20 mouse cellular contexts compared by ENCODE assay signal in genomic region chr2:105913655-105914366, GRCm38 (mm10). TPM values are rescaled to one million over a fixed set of nuclear protein-coding genes. Genes with fewer than 3 reads are reported as not detected.
DNase-seq lines count a peak whose midpoint lies in the region; ATAC-seq and TF ChIP-seq lines count a peak whose summit lies in the region.
"Had no signal": no experiment of that assay in that cellular context is flagged by ENCODE, and none has a peak within 500 bp of the region (broad histone marks: within the 10 kb centered on the region; RNA-seq: fewer than 3 reads in every experiment).

No protein-coding gene starts in this region.

- no peak overlapping the region for H3K4me2 ChIP-seq in embryonic facial prominence, embryonic 14.5 days (ENCODE audit: low read depth, low read length)
- H3K4me2 ChIP-seq in forebrain, embryonic 14.5 days (ENCODE audit: low read length), result 0 out of 2 replicates have a peak overlapping the region, but pooled peaks have one; percentile 9
- 0 out of 2 replicates have a peak overlapping the region, but pooled peaks have one; percentile 8 for H3K4me2 ChIP-seq in hindbrain, embryonic 15.5 days
- H3K4me2 ChIP-seq in midbrain, postnatal 0 days (ENCODE audit: low read depth, low read length, poor library complexity, severe bottlenecking), result no peak overlapping the region
- H3K4me2 ChIP-seq in kidney, embryonic 16.5 days (replicated peaks; ENCODE audit: low read depth, low read length), result no peak overlapping the region
- H3K4me2 ChIP-seq: heart, embryonic 15.5 days; neural tube, embryonic 12.5 days had no signal

- no peaks in the 10 kb centered on the region for H3K4me1 ChIP-seq in embryonic facial prominence, embryonic 14.5 days (ENCODE audit: control insufficient read depth, insufficient read depth, low read length)
- no peaks in the 10 kb centered on the region for H3K4me1 ChIP-seq in embryonic facial prominence, embryonic 10.5 days
- peaks cover 3% of the 10 kb centered on the region; the same call in 1 of the 2 replicates for H3K4me1 ChIP-seq in forebrain, embryonic 14.5 days (ENCODE audit: control insufficient read depth, insufficient read depth, low read length)
- no peaks in the 10 kb centered on the region for H3K4me1 ChIP-seq in hindbrain, embryonic 15.5 days (replicated peaks)
- H3K4me1 ChIP-seq in midbrain, postnatal 0 days (ENCODE audit: insufficient read depth, low read length), result no peaks in the 10 kb centered on the region
- H3K4me1 ChIP-seq in kidney, embryonic 16.5 days (ENCODE audit: insufficient read depth, low read length), result no peaks in the 10 kb centered on the region
- H3K4me1 ChIP-seq: heart, embryonic 15.5 days; neural tube, embryonic 12.5 days had no signal

- DNase-seq in embryonic facial prominence, embryonic 14.5 days (ENCODE audit: low spot score), result peak; percentile 3
- DNase-seq in embryonic facial prominence, embryonic 10.5 days (ENCODE audit: low spot score), result no peak
- peak; percentile 75 for DNase-seq in forebrain, embryonic 14.5 days (ENCODE audit: low spot score)
- DNase-seq in midbrain, postnatal 0 days (ENCODE audit: low spot score), result peak; percentile 68
- no peak for DNase-seq in lung, postnatal 25 days (ENCODE audit: low spot score)
- DNase-seq: adrenal gland, postnatal 14 days; cerebellum, adult 8-10 months; gastrocnemius, postnatal 10 days; heart, adult 2 months; kidney, adult 11 months; kidney, postnatal 25 days; lung, adult 2 months; lung, postnatal 4 days; right cerebral cortex, postnatal 4 days; thymus, postnatal 36 days had no signal

- no peak overlapping the region for H3K4me3 ChIP-seq in embryonic facial prominence, embryonic 14.5 days (ENCODE audit: low read depth, low read length)
- no peak overlapping the region for H3K4me3 ChIP-seq in embryonic facial prominence, embryonic 10.5 days
- H3K4me3 ChIP-seq in forebrain, embryonic 14.5 days (ENCODE audit: low read depth, low read length), result no peak overlapping the region
- no peak overlapping the region for H3K4me3 ChIP-seq in hindbrain, embryonic 15.5 days
- H3K4me3 ChIP-seq in midbrain, postnatal 0 days (ENCODE audit: low read depth, low read length), result no peak overlapping the region
- H3K4me3 ChIP-seq in kidney, embryonic 16.5 days (ENCODE audit: low read length), result no peak overlapping the region
- H3K4me3 ChIP-seq: heart, adult 2 months; heart, embryonic 15.5 days; neural tube, embryonic 12.5 days had no signal

- TF ChIP-seq CTCF in midbrain, postnatal 0 days (IDR thresholded peaks at IDR 0.05), result no peak

- 82% methylated on average over 6 of the region's 6 CpGs for WGBS in embryonic facial prominence, embryonic 14.5 days
- WGBS in embryonic facial prominence, embryonic 10.5 days, result 91% methylated on average over 6 of the region's 6 CpGs
- WGBS in forebrain, embryonic 14.5 days, result 36% methylated on average over 6 of the region's 6 CpGs
- 41% methylated on average over 6 of the region's 6 CpGs for WGBS in hindbrain, embryonic 15.5 days
- 33% methylated on average over 6 of the region's 6 CpGs for WGBS in midbrain, postnatal 0 days
- WGBS in kidney, embryonic 16.5 days, result 91% methylated on average over 6 of the region's 6 CpGs

- H3K36me3 ChIP-seq in embryonic facial prominence, embryonic 14.5 days (ENCODE audit: control insufficient read depth, insufficient read depth, low read length), result peaks cover 15% of the 10 kb centered on the region
- H3K36me3 ChIP-seq in embryonic facial prominence, embryonic 10.5 days (replicated peaks), result peaks cover 13% of the 10 kb centered on the region
- H3K36me3 ChIP-seq in forebrain, embryonic 14.5 days (ENCODE audit: control insufficient read depth, insufficient read depth, low read length), result 0 out of 2 replicates have a peak, but pooled peaks cover 4% of the 10 kb centered on the region
- H3K36me3 ChIP-seq in hindbrain, embryonic 15.5 days, result 0 out of 2 replicates have a peak, but pooled peaks cover 4% of the 10 kb centered on the region
- H3K36me3 ChIP-seq in midbrain, postnatal 0 days (ENCODE audit: insufficient read depth, low read length), result no peaks in the 10 kb centered on the region
- H3K36me3 ChIP-seq in kidney, embryonic 16.5 days (ENCODE audit: insufficient read depth, low read length), result peaks cover 10% of the 10 kb centered on the region; the same call in 1 of the 2 replicates
- H3K36me3 ChIP-seq: heart, embryonic 15.5 days had no signal

- no peaks in the 10 kb centered on the region for H3K9me3 ChIP-seq in embryonic facial prominence, embryonic 14.5 days (ENCODE audit: control insufficient read depth, low read length)
- no peaks in the 10 kb centered on the region for H3K9me3 ChIP-seq in embryonic facial prominence, embryonic 10.5 days
- no peaks in the 10 kb centered on the region for H3K9me3 ChIP-seq in forebrain, embryonic 14.5 days (replicated peaks; ENCODE audit: control insufficient read depth, low read length)
- H3K9me3 ChIP-seq in hindbrain, embryonic 15.5 days, result no peaks in the 10 kb centered on the region
- H3K9me3 ChIP-seq in midbrain, postnatal 0 days (ENCODE audit: low read length), result no peaks in the 10 kb centered on the region
- H3K9me3 ChIP-seq in kidney, embryonic 16.5 days (ENCODE audit: low read length), result no peaks in the 10 kb centered on the region
- H3K9me3 ChIP-seq: heart, embryonic 15.5 days; neural tube, embryonic 12.5 days had no signal

- no peak overlapping the region for H3K9ac ChIP-seq in embryonic facial prominence, embryonic 14.5 days (ENCODE audit: low read depth, low read length)
- peak overlapping the region; percentile 45; the same call in 1 of the 2 replicates for H3K9ac ChIP-seq in forebrain, embryonic 14.5 days (ENCODE audit: low read length)
- no peak overlapping the region for H3K9ac ChIP-seq in hindbrain, embryonic 15.5 days
- H3K9ac ChIP-seq in midbrain, postnatal 0 days (replicated peaks; ENCODE audit: low read length, poor library complexity, severe bottlenecking), result no peak overlapping the region
- no peak overlapping the region for H3K9ac ChIP-seq in kidney, embryonic 16.5 days (replicated peaks; ENCODE audit: low read length)
- H3K9ac ChIP-seq: heart, embryonic 15.5 days; neural tube, embryonic 12.5 days had no signal

- no peaks in the 10 kb centered on the region for H3K27me3 ChIP-seq in embryonic facial prominence, embryonic 14.5 days (replicated peaks; ENCODE audit: control insufficient read depth, insufficient read depth, low read length)
- H3K27me3 ChIP-seq in embryonic facial prominence, embryonic 10.5 days (replicated peaks; ENCODE audit: low read depth, poor library complexity, severe bottlenecking), result no peaks in the 10 kb centered on the region
- no peaks in the 10 kb centered on the region for H3K27me3 ChIP-seq in forebrain, embryonic 14.5 days (replicated peaks; ENCODE audit: control insufficient read depth, insufficient read depth, low read length)
- no peaks in the 10 kb centered on the region for H3K27me3 ChIP-seq in hindbrain, embryonic 15.5 days
- no peaks in the 10 kb centered on the region for H3K27me3 ChIP-seq in midbrain, postnatal 0 days (ENCODE audit: insufficient read depth, low read length)
- H3K27me3 ChIP-seq in kidney, embryonic 16.5 days (ENCODE audit: insufficient read depth, low read length), result no peaks in the 10 kb centered on the region
- H3K27me3 ChIP-seq: heart, embryonic 15.5 days; neural tube, embryonic 12.5 days had no signal

- no peak for ATAC-seq in embryonic facial prominence, embryonic 14.5 days (ENCODE audit: low read depth)
- ATAC-seq in forebrain, embryonic 14.5 days, result peak; percentile 76
- 0 out of 2 replicates have a peak, but pooled peaks have one; percentile 30 for ATAC-seq in hindbrain, embryonic 15.5 days (ENCODE audit: low FRiP score, low read depth)
- ATAC-seq in midbrain, postnatal 0 days (ENCODE audit: low FRiP score), result no peak
- no peak for ATAC-seq in kidney, embryonic 16.5 days (ENCODE audit: low FRiP score, low TSS enrichment)
- ATAC-seq in megakaryocyte-erythroid progenitor cell, adult 5-6 weeks (replicated peaks; ENCODE audit: low FRiP score, low TSS enrichment, poor library complexity, severe bottlenecking), result no peak

- no peak overlapping the region for H3K27ac ChIP-seq in embryonic facial prominence, embryonic 14.5 days (replicated peaks; ENCODE audit: low read depth, low read length)
- H3K27ac ChIP-seq in embryonic facial prominence, embryonic 10.5 days (replicated peaks), result no peak overlapping the region
- no peak overlapping the region for H3K27ac ChIP-seq in forebrain, embryonic 14.5 days (ENCODE audit: low read depth, low read length)
- H3K27ac ChIP-seq in hindbrain, embryonic 15.5 days (replicated peaks), result no peak overlapping the region; the same call in 1 of the 2 replicates
- H3K27ac ChIP-seq in midbrain, postnatal 0 days (ENCODE audit: low read depth, low read length), result no peak overlapping the region
- no peak overlapping the region for H3K27ac ChIP-seq in kidney, embryonic 16.5 days (ENCODE audit: low read length)
- H3K27ac ChIP-seq: heart, adult 2 months; heart, embryonic 15.5 days; neural tube, embryonic 12.5 days had no signal

RNA-seq across cellular contexts. Expression of gene Immp1l, which starts 9.4 kb away (rescaled TPM):
- polyA plus RNA-seq in embryonic facial prominence, embryonic 14.5 days (2014; fragmentation: Nextera tagmentation; extraction: Ambion mirVana), result 138 and 145 TPM in 2 replicates
- 124 and 133 TPM in 2 replicates for polyA plus RNA-seq in embryonic facial prominence, embryonic 10.5 days (2016; fragmentation: Nextera tagmentation; extraction: Ambion mirVana)
- polyA plus RNA-seq in forebrain, embryonic 14.5 days (2014; fragmentation: Nextera tagmentation; extraction: Ambion mirVana), result 114 and 141 TPM in 2 replicates
- polyA plus RNA-seq in hindbrain, embryonic 15.5 days (2015; fragmentation: Nextera tagmentation; extraction: Ambion mirVana), result 104 and 105 TPM in 2 replicates
- total RNA-seq in midbrain, postnatal 0 days (2014; rRNA removed), result 29.2 and 34.1 TPM in 2 replicates
- polyA plus RNA-seq in midbrain, postnatal 0 days (2015; fragmentation: Nextera tagmentation; extraction: Ambion mirVana), result 82.1 and 84.5 TPM in 2 replicates
- 116 and 119 TPM in 2 replicates for polyA plus RNA-seq in kidney, embryonic 16.5 days (2015; fragmentation: Nextera tagmentation; extraction: Ambion mirVana)
- total RNA-seq in megakaryocyte-erythroid progenitor cell, adult 5-6 weeks (2014; fragmentation: Nextera tagmentation), result 47.5 and 61.7 TPM in 2 replicates
- 55.6 and 72.8 TPM in 2 replicates for total RNA-seq in megakaryocyte-erythroid progenitor cell, adult 5-6 weeks (2017)

RNA-seq across cellular contexts. Expression of gene Elp4, which starts 9.4 kb away (rescaled TPM):
- 28.8 and 32.3 TPM in 2 replicates for polyA plus RNA-seq in embryonic facial prominence, embryonic 14.5 days (2014; fragmentation: Nextera tagmentation; extraction: Ambion mirVana)
- 52.6 and 61.8 TPM in 2 replicates for polyA plus RNA-seq in embryonic facial prominence, embryonic 10.5 days (2016; fragmentation: Nextera tagmentation; extraction: Ambion mirVana)
- 45.5 and 48.3 TPM in 2 replicates for polyA plus RNA-seq in forebrain, embryonic 14.5 days (2014; fragmentation: Nextera tagmentation; extraction: Ambion mirVana)
- polyA plus RNA-seq in hindbrain, embryonic 15.5 days (2015; fragmentation: Nextera tagmentation; extraction: Ambion mirVana), result 36.4 and 39.3 TPM in 2 replicates
- 22.3 and 25.3 TPM in 2 replicates for total RNA-seq in midbrain, postnatal 0 days (2014; rRNA removed)
- 24.7 and 29.2 TPM in 2 replicates for polyA plus RNA-seq in midbrain, postnatal 0 days (2015; fragmentation: Nextera tagmentation; extraction: Ambion mirVana)
- 36.5 and 42.2 TPM in 2 replicates for polyA plus RNA-seq in kidney, embryonic 16.5 days (2015; fragmentation: Nextera tagmentation; extraction: Ambion mirVana)
- total RNA-seq in megakaryocyte-erythroid progenitor cell, adult 5-6 weeks (2014; fragmentation: Nextera tagmentation), result 21.5 and 41.7 TPM in 2 replicates
- 20.7 and 30.3 TPM in 2 replicates for total RNA-seq in megakaryocyte-erythroid progenitor cell, adult 5-6 weeks (2017)

Comparison
In these comparisons a context has a peak if more than half of its experiments do, and no peak if none do; other contexts are left out.
1. DNase-seq: peak in embryonic facial prominence, embryonic 14.5 days (single experiment), forebrain, embryonic 14.5 days (single experiment) and midbrain, postnatal 0 days (single experiment); none in embryonic facial prominence, embryonic 10.5 days (single experiment) and lung, postnatal 25 days (single experiment).
2. ATAC-seq: peak in forebrain, embryonic 14.5 days (single experiment) and hindbrain, embryonic 15.5 days (single experiment); none in embryonic facial prominence, embryonic 14.5 days (single experiment), midbrain, postnatal 0 days (single experiment), kidney, embryonic 16.5 days (single experiment) and megakaryocyte-erythroid progenitor cell, adult 5-6 weeks (single experiment).
3. H3K4me2 ChIP-seq: peak in forebrain, embryonic 14.5 days (single experiment) and hindbrain, embryonic 15.5 days (single experiment); none in embryonic facial prominence, embryonic 14.5 days (single experiment), midbrain, postnatal 0 days (single experiment) and kidney, embryonic 16.5 days (single experiment).